Mouse (Mus musculus) kidney, postnatal 25 days (tissue): ENCODE results near the gene Ccr5.
"Not testable (repeated sequence)": the region's sequence is repeated elsewhere in the genome, so short reads cannot be mapped to it uniquely, and the experiment has no call there.

Source experiments
- DNase-seq, 2 experiments: peaks; one replicate each; pipeline ENCODE4 v3.0.0; 2021; ENCODE audit warnings: mixed read lengths in 2 of 2

Gene Ccr5

DNA sequence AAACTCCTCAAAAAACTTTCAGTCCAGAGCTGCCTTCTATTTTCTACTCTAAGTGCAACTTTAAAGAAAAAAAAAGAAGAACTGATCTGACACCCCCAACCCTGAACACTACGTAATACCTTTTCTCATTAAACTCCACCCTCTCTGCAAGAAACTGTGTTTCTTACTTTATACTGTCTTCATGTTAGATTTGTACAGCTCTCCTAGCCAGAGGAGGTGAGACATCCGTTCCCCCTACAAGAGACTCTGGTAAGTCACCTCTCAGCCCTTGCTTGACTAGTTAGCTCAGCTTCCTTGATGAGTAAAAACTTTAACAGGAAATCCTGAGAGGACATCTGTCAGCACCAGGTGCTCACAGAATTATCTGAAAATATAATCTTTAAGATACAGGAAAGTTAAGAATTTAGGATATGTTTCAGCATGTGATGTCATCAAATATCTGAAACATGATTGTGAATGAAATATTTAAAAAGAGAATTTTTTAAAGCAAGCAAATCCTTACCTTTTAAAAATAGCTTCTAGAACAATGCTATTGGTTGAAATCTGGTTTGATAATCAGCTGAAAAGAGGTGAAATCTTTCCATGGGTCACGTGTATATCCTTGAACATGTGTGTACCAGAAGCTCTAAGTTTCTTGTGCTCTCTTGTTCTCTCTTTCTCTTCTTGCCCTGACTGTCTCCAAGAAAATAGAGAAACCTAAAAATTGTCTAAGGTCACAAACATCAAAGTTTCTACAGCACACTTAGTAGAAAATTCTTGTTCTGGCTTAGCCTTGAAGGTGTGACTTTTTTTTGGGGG, at the start of gene Ccr5:
Gene Ccr5 (plus strand): TSS at position 157 of the 798 bp plus-strand sequence.
- DNase-seq: no peak

DNA sequence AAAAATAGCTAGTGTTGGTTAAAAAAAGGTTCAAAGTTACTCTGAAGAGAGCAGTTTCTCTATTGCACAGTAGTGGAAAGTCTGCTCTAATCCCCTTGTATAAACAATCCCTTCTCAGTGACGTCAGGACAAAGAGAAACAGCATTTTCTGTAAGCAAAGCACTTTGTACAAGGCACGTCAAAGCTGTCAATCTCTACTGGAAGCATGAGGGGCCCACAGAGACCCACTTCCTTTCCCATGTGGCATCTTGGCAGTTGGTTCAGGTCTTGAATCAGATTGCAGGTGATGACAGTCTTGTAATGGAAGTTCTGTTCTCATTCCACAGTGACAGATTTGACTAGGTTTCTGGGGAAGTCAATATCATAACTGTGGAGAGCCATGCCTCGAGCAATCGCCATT, 41.5 kb upstream of the Ccr5 start:
- DNase-seq: no peak

DNA sequence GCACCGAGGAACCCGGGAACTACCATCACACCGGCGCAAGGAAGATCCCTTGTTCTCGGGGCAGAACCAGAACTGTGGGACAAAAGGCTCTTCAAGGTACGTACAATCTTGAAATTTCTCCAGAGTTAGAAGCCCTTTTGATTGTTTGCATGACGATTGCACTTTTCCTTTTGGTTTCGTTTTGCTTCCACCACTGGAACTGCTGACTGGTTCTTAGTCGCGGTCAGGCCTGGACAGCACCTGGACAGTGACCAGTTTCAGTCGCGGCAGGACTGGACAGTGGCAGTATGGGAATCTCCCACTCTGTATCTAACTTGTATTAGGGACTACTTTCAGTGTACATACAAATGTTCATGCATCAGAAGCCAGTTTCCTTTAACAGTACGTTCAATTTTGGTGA, 40.9 kb upstream of the Ccr5 start:
- not testable (repeated sequence) for DNase-seq

DNA sequence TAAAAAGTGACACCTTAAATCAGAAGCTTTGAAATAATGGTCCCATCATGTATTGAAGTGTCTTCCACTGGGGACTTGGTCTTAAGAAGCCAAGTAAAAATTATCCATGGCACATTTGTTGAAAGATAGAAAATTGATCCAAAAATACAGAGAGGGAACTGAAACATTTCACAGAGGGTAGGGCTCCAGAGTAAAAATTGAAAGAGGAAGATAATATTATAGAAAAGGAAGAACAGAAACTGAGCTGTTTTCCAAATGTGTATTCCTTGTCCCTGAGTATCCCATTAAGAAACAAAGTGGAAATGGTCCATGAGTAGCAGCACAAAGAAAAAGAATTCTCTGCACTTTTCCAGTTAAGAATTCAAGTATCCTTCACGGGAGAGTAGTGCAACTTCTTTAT, 30.9 kb upstream of the Ccr5 start:
- no peak for DNase-seq

DNA sequence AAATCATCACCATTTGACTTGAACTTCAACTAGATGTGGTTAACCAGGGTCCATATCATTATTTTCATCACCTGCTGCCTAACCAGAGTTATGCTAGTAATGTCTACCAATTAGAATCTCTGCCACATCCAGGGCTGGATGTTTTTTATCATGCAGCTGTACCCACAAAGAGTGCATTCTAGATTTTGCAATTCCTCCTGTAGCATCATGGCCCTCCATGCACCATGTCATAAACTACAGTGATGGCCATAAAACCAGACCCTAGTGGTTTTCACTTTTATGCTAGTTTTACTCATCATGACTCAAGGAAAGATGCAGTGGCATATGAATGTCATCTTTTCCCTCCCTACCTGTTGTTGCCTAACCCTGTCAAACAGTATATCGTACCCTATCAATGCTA, 22.2 kb upstream of the Ccr5 start:
- DNase-seq: no peak

DNA sequence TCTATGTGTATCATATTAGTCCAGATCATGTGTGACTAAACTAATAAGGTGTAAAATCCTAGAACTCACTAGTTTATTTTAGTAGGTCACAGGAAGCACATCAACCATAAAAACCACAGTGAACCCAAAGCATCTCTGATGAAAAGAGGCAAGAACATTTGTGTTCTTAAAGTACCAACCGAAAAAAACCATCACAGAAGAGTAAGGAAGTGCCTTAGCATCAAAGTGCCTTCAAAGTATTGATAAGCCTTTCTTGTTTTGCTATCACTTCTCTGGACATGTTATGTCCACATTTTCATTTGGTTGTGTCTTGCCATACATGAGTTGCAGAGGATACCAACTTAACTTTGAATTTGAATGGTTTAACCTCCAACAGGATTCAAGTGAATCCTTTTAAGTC, 21.0 kb upstream of the Ccr5 start:
- DNase-seq: no peak

DNA sequence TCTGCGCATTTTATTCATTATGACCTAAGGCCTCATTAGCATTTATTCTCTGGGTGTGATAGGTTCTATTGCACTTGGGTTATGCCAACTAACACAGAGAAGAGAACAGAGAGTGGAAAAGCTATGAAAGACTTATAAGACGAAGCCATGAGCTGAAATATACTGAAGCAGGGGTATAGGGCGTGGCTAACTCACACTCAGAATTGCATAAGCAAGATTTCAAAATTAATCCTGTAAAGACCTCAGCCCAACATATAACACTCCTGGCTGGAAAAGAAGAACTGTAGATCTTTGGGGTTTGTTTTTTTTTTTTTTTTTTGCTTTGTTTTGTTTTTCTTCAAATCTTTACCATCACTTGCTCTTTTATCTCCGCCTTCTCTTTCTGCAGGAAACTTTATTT, 19.6 kb upstream of the Ccr5 start, which contains the start of gene Ccr2:
Gene Ccr2 (plus strand): TSS at position 228 of the 400 bp plus-strand sequence.
- no peak for DNase-seq

DNA sequence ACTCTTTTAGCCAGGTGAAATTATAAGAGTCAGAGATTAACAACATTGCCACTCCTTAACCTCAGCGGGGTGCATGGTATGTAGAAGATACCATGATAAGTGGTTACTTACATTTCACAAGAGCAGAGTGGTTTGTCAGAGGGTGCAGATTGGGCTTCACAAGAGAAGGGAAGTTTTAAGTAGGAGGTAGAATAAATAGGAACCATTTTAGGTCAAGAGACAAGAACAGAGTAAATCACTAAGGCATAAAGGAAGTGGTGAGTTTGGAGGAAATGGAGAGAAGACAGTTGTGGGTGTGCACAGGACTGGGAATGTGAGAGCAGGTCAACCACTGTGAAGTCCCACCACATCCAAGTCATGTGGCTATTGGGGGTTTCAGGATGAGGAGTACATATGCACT, 18.1 kb upstream of the Ccr5 start:
- no peak for DNase-seq

DNA sequence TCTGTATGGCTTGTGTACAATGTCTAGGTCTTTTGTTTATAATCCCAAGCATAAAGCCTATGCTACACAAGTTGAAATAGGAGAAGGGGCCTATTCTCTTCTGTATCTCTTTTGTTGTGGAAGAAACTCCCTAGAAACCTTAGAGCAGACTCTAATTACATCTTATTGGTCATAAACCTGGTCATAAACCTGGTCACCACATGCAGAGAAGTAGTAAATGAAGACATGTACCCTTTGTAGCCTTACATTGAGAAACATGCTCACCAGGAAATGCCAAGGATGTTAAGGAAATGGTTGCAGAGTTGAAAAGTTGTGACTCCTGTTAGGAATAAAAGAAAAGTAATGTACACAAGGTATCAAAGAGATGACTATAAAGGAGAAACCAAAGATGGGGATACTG, 16.1 kb upstream of the Ccr5 start:
- DNase-seq: no peak

DNA sequence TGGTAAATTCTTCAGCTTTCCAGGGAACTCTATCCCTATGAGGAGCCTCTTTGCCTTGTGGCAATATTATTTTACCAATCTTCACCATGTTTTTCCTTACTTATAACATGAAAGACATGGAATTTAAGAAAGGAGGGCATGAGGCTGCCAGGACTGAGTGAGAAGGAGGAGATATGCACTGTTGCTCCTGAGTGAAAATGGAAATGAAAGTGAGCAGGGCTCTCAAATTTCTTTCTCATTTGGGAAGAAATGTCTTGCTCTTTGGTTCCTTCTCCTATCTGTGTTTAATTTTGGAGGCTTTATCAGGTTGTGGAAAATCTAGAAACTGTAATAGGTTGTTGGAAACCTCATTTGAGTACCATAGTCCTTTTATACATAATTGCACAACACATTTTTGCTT, 14.1 kb upstream of the Ccr5 start:
- DNase-seq: no peak

DNA sequence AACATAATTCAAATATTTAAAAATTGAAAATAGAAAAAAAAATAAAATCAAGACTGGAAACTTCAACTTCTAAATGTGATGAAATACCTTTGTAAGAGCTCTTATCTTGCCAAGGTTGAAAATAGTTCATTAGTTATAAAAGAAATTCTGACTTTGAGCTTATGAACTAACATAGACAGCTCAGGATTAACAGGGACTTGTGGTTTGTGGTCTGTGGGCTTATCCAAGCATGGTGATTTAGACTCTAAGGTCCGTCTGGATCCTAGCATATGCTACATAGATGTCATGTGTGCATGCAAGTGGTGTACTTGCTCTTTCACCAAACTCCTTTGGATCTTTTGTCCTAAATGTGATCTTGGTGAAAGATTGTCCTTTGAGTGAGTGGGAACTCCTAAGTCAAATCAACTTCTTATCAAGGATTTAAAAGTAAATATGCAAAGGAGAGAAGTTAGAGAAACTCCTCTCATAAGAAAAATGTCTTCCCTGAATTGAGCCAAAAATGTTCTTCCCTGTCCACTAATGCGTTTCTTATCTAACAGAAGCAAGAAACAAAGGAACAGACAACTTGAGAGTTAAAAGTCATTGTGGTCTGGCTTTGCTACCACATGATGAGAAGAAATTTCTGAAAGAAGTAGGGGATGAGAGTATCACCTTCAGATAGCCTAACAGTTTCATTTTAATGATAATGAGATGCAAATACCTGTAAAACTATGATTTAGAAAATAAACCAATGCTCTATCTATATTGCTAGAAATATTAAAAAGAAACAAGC, 12.8 kb upstream of the Ccr5 start:
- no peak for DNase-seq

DNA sequence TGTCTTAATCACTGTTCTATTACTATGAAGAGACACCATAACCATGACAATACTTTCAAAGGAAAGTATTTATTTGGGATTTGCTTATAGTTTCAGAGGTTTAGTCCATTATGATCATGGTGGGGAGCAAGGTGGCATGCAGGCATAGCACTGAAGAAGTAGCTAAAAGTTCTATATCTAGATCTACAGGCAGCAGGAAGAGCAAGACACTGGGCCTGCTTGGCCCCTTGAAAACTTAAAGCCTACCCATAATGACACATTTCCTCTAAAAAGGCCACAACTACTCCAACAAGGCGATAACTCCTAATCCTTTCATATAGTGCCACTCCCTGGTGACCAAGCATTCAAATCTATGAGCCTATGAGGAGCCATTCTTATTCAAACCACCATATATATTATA, 9.3 kb upstream of the Ccr5 start:
- no peak for DNase-seq

DNA sequence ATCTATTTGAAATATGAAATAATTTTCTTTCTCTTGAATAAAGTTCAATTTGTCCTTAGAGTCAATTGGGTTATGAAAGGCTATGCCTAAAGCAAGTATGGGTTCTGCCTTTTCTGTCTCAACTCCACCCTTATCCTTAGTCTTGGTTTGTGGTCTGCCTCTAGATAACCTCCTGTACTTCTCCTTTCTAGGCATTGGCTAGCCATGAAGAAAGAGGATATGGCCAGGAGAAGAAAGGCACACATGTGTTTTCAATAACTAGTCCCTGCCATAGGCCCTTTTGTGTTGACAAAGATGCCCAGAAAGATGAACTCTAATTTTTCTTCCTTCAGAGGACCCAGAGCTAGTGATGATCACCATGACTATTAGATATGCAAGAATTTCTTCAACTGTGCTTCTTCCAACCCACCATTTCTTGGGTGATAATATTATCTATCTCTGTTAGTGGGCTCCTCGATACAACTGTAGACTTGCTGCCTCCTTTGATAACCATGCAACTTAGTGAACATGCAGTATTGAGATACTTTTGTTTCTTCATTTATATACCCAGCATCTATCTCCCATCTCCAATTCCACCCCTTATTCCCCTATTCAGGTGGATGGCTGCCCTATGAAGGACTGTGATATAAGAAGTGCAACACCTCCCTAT, 8.6 kb upstream of the Ccr5 start:
- DNase-seq: no peak

DNA sequence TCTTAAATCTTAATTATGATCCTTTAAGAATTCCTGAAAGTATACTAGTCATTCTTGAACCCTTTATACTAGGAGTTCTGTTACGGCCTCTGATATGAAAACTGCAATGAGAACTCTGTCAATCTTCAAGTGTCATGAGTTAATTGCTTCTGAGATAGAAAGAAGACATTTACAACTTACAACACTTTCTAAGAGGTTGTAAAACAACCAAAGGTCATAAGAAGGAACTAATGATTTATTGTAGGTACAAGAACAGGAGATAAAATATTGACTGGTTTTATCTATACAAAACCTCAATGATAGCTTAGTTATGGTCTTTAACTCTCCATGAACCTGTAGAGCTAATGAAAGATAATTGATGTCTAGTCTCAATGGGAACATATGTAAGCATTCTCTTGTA, 7.6 kb upstream of the Ccr5 start:
- DNase-seq: no peak

DNA sequence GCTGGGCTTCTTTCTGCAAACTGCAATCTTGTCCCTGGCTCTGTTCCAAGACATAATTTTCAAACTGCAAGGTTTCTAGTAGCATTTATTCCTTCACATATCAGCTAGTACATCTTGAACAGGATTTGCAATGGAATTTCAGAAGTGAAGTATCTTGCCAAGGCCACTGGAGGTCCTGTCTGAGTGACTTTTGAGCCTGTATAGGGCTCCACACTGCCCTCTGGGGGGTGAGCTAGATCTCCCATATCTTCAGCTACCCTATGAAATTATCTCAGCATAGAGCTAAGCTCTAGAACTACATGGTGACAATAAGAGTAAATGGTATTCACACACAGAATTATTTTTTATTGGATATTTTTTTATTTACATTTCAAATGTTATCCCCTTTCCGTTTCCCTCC, 2.9 kb upstream of the Ccr5 start:
- peak in 1 of 2 experiments; percentile 19 for DNase-seq

DNA sequence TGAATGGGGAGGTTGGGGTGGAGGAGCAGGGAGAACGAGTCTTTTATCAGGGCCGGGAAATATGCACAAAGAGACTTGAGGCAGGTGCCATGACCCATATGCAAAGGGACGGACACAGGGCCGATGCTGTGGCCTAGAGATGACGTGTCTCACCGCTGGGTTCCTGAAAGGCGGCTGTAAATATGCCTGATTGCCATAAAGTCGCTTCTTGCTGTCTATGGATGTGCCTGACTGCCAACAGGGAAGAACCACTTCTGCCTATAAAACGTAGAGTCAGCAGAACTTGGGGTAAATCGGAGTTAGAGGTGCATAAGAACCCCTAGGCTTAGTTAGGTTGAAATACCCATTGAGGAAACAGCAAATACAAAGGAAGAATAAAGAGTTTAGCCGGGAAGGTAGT, 4.2 kb downstream of the Ccr5 start:
- DNase-seq: no peak

DNA sequence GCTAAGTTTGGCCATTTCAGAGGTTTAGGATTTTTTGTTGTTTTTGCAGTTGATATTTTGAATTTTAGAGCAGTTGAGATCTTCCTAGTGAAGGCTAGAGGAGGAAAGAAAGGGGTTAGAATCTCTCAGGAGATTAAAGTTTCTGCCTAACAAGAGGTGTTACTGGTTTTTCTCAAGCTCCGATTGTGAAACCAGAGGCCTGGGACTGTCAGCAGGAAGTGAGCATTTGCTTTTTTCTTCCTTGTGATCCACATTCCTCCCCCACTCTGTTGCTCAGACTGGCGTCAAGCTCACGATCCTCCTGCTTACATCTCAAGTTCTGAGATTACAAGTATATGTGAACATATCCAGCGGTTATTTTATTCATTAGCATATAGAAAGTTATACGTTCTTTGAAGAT, 5.0 kb downstream of the Ccr5 start:
- no peak for DNase-seq

DNA sequence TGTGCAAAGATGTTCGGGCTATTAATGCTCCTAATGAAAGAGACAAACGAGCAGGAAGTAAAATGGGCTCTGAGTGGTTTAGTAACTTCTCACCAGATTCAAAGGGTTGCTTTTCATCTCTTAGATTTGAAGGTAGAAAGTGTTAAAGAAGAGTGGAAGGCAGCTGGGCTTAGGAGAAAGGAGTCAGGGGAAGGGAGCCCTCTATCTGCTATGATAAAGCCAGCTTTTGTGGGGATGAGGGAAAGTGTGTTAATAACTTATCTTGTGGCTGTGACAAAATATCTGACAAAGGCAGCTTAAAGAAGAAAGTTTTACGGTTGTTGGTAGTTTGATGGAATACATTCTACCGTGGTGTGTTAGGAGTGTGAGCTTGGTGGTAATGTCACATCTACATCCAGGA, 6.1 kb downstream of the Ccr5 start:
- DNase-seq: no peak

DNA sequence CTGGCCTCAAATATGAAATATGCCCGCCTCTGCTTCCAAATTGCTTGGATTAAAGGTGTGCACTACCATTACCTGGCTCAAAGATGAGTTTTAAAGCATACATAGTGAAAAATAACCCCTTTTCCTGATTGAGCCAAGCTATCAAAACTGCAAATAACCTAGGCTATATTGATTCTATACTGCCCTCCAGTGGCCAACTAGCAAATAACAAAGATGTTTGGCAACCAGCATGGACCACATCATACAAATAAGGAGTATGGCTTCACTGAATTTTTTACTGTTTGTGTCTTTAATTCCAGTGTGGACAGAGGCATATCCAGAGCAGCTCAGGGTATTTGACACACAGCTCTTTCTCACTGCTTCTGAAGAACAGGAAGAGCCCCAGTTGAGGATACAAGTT, 7.0 kb downstream of the Ccr5 start:
- peak in 1 of 2 experiments; percentile 51 for DNase-seq

DNA sequence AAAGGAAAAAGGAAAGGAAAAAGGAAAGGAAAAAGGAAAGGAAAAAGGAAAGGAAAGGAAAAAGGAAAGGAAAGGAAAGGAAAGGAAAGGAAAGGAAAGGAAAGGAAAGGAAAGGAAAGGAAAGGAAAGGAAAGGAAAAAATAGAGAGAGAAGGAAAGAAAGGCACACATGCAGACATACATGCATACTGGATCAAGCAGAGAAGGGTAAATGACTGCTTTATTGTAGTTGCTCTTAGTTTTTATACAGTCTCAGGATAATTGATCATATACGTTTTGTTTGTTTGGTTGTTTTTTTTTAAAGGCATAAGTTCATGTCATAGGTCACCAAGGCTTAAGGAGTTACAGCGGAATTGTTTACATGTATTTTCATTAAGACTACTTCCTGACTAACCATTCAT, 11.6 kb downstream of the Ccr5 start:
- not testable (repeated sequence) for DNase-seq

DNA sequence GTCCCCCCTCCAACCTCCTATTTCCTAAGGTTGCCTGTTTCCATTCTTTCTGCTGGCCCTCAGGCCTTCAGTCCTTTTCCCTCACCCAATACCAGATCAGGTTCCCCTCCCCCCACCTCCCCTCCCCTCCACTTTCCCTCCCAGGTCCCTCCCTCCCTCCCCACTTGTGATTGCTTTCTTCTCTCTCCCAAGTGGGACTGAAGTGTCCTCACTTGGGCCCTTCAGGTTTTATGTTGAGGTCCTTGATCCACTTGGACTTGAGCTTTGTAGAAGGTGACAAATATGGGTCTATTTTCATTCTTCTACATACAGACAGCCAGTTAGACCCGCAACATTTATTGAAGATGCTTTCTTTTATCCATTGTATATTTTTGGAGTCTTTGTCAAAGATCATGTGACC, 13.6 kb downstream of the Ccr5 start:
- not testable (repeated sequence) for DNase-seq

DNA sequence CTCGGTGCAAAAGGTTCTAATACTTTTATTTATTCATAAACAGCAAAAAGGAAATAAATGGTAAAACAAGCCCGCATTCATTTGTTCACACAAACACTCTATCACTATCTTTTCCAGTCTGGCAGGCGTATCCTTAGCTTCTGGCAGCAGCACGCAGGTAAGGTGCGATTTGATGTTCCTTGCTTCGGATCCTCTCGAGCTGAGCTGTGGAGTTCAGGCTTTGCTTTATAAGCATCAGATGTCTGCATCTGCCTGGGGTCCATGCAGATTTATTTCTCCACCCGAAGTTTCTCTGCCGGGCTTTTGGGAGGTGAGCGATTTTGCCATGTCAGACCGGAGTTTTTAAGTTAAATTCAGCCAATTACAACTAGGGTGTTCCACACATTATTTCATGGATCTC, 16.3 kb downstream of the Ccr5 start:
- DNase-seq: no peak

DNA sequence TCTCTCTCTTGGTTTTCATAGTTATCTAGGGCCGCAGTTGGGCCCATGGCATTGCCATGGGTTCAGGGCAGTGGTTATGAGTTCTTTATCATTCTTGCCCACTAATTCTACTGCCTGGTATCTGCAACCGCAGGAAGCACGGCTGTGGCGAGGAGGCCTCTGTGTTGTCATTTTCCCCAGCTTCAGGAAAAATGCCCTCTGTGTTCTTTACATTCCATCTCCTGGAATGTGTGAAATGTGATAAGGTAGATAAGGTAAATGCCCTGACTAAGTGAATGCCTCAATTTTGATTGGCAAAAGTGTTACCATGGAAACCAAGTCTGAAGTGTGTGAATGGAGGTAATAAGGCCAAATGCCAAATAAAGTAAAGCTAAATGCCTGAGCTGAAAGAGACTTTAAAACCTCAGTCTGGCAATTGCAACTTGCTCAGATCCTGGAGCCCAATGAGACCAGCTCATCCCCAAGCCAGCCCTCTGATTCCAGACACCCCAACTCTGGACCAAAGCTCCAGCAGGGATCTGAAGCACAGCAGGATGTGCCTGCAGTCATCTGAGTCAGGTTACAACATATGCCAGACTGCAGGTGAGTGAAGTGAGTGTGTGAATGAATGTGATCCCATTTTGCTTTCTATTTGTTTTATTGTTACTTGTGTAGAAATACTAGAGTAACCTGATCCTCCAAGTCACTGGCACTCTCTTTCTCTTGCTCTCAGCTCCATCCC, 16.9 kb downstream of the Ccr5 start:
- DNase-seq: no peak
